In the genomic region with DNA sequence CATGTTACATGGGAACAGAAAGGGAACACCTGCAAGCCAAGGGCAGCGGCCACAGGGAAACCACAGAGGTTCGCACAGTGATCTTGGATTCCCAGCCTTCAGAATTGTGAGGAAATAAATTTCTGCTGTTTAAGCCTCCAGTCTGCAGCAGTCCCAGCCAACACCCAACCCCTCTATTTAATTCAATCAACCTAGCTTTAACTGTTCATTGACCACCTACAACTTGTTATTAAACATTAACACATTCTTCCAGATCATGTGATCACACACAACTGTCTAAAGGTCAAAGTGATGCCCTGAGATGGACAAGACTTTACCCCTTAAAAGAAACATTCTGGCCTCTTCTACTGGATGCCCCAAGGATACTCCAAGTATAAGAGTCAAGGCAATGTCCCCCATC, we compare ENCODE assay signal across 20 mouse cellular contexts. TPM values are rescaled to one million over a fixed set of nuclear protein-coding genes. Genes with fewer than 3 reads are reported as not detected.
"Had no signal": no experiment of that assay in that cellular context is flagged by ENCODE, and none has a peak within 500 bp of the region (broad histone marks: within the 10 kb centered on the region; RNA-seq: fewer than 3 reads in every experiment).

No protein-coding gene starts in this region.

- H3K4me3 ChIP-seq: hindbrain, embryonic 15.5 days; layer of hippocampus, adult 2 months; limb, embryonic 12.5 days; liver, embryonic 12.5 days; lung, embryonic 15.5 days; megakaryocyte, embryonic 14.5 days; midbrain, embryonic 15.5 days; neural tube, embryonic 12.5 days had no signal

- H3K9ac ChIP-seq: hindbrain, embryonic 15.5 days; limb, embryonic 12.5 days; liver, embryonic 12.5 days; lung, embryonic 15.5 days; midbrain, embryonic 15.5 days; neural tube, embryonic 12.5 days had no signal

- H3K36me3 ChIP-seq: hindbrain, embryonic 15.5 days; limb, embryonic 12.5 days; liver, embryonic 12.5 days; lung, embryonic 15.5 days; midbrain, embryonic 15.5 days; neural tube, embryonic 12.5 days had no signal

- H3K27me3 ChIP-seq: hindbrain, embryonic 15.5 days; lung, embryonic 15.5 days; midbrain, embryonic 15.5 days; neural tube, embryonic 12.5 days had no signal

- H3K4me2 ChIP-seq: hindbrain, embryonic 15.5 days; limb, embryonic 12.5 days; liver, embryonic 12.5 days; lung, embryonic 15.5 days; midbrain, embryonic 11.5 days; midbrain, embryonic 15.5 days; neural tube, embryonic 12.5 days had no signal

- H3K9me3 ChIP-seq: hindbrain, embryonic 15.5 days; limb, embryonic 12.5 days; liver, embryonic 12.5 days; lung, embryonic 15.5 days; megakaryocyte, embryonic 14.5 days; midbrain, embryonic 15.5 days; neural tube, embryonic 12.5 days had no signal

- DNase-seq: lung, postnatal 14 days; retina, postnatal 1 day; right cerebral cortex, postnatal 4 days; spleen, adult 18-20 months; thymus, adult 18-20 months; thymus, postnatal 14 days had no signal

- ATAC-seq: liver, embryonic 12.5 days; midbrain, embryonic 15.5 days had no signal

- H3K4me1 ChIP-seq: hindbrain, embryonic 15.5 days; limb, embryonic 12.5 days; midbrain, embryonic 15.5 days; neural tube, embryonic 12.5 days had no signal

- H3K27ac ChIP-seq: hindbrain, embryonic 15.5 days; layer of hippocampus, adult 2 months; limb, embryonic 12.5 days; liver, embryonic 12.5 days; lung, embryonic 15.5 days; macrophage; midbrain, embryonic 15.5 days; neural tube, embryonic 12.5 days had no signal

RNA-seq across cellular contexts. Expression of a gene that starts 9.5 kb away (rescaled TPM):
- total RNA-seq: monocyte, adult 5-6 weeks; neutrophil, adult 5-6 weeks had no signal
- polyA plus RNA-seq: limb, embryonic 12.5 days; macrophage had no signal

RNA-seq across cellular contexts. Expression of a gene that starts 26.0 kb away (rescaled TPM):
- total RNA-seq: layer of hippocampus, adult 2 months; left cerebral cortex, postnatal 36 days; monocyte, adult 5-6 weeks; neutrophil, adult 5-6 weeks had no signal
- polyA plus RNA-seq: hindbrain, embryonic 15.5 days; limb, embryonic 12.5 days; liver, embryonic 12.5 days; macrophage; midbrain, embryonic 11.5 days; midbrain, embryonic 15.5 days; neural tube, embryonic 12.5 days; stomach, embryonic 14.5 days had no signal
